Mouse (Mus musculus) forebrain, embryonic 12.5 days (tissue): ENCODE data around the gene Tchp. TPM values are rescaled to one million over a fixed set of nuclear protein-coding genes. Genes with fewer than 3 reads are reported as not detected.

Experiments
- ATAC-seq: fragments of 200-750 bp; cut with Nextera tagmentation; 2 replicates; pipeline ENCODE4 v1.8.0; 2017; ENCODE audit warnings: moderate TSS enrichment; ENCODE audit not compliant: low FRiP score
- H3K27ac ChIP-seq: fragments of 300-500 bp; sonication (generic); 2 replicates; pipeline ENCODE4 v1.5.1; 2016; ENCODE audit warnings: mild to moderate bottlenecking
- H3K27me3 ChIP-seq: fragments of 300-500 bp; sonication (generic); 2 replicates; pipeline ENCODE4 v1.6.1; 2016; ENCODE audit warnings: mild to moderate bottlenecking
- H3K36me3 ChIP-seq: fragments of 300-500 bp; sonication (generic); replicated peaks from 2 replicates; pipeline ENCODE4 v1.6.1; 2016; ENCODE audit warnings: mild to moderate bottlenecking
- H3K4me1 ChIP-seq: fragments of 300-500 bp; sonication (generic); 2 replicates; pipeline ENCODE4 v1.6.1; 2016
- H3K4me2 ChIP-seq: fragments of 300-500 bp; sonication (generic); 2 replicates; pipeline ENCODE4 v1.6.1; 2016; ENCODE audit warnings: mild to moderate bottlenecking, moderate library complexity
- H3K4me3 ChIP-seq: fragments of 300-500 bp; sonication (generic); replicated peaks from 2 replicates; pipeline ENCODE4 v1.5.1; 2016; ENCODE audit warnings: mild to moderate bottlenecking
- H3K9ac ChIP-seq: fragments of 300-500 bp; sonication (generic); 2 replicates; pipeline ENCODE4 v1.6.1; 2016; ENCODE audit warnings: mild to moderate bottlenecking
- H3K9me3 ChIP-seq: fragments of 300-500 bp; sonication (generic); 2 replicates; pipeline ENCODE4 v1.6.1; 2016
- WGBS: fragments of 180-500 bp; shearing (Covaris S2); methylation state at CpG from one replicate; pipeline ENCODE4 v1.1.7; 2016; 5-methylcytosine and 5-hydroxymethylcytosine counted together
- microRNA-seq: library from miRNA; unstranded; fragments of <30 nt; microRNA quantifications from one replicate; pipeline ENCODE4, GENCODE M21; 2017
- polyA plus RNA-seq: library from polyadenylated mRNA; unstranded; fragments of >200 nt; fragmentation: Nextera tagmentation; extraction: Ambion mirVana; gene quantifications from 2 replicates; pipeline ENCODE4 v1.2.1, GENCODE M21; 2016

The Tchp gene
- polyA plus RNA-seq, 1 experiment from 2014 or later, result 24.6 TPM

DNA sequence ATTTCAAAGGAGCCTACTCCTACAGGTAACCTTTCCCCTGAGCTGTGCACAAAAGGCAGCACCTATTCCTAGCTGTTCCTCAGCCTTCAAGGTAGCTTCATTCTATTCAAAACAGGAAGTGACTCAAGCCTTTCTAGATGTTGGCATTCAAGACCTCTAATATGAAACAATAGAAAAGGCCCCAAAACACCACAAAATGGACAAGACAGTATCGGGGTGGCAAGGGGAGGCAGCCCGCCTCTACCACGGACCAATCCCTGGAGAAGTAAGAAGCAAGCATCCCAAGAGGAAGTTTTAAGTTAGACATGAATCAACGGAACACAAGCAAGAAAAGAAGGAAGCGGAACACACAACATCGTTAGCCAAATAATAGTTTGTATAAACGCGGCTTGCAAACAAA lies 64.2 kb downstream of the Tchp start:
- H3K27ac ChIP-seq, result no peak overlapping the region
- H3K4me2 ChIP-seq, result peak overlapping the region; percentile 87
- no peaks in the 10 kb centered on the region for H3K36me3 ChIP-seq
- no peak for ATAC-seq
- 64% methylated on average over 8 of the region's 8 CpGs for WGBS
- peak overlapping the region; percentile 99; the same call in 1 of the 2 replicates for H3K4me3 ChIP-seq
- peak overlapping the region; percentile 98 for H3K9ac ChIP-seq
- H3K9me3 ChIP-seq, result no peaks in the 10 kb centered on the region
- peaks cover 34% of the 10 kb centered on the region for H3K4me1 ChIP-seq
- no peaks in the 10 kb centered on the region for H3K27me3 ChIP-seq

Small RNAs within 50 kb of the gene (microRNA-seq; reads per million reads assigned to microRNA genes)
- not detected for gene Mir7028

Other genes with a start within 250 kb of the Tchp start
- 6.9 and 10.2 TPM in 2 replicates for gene Fam222a, start 139.7 kb upstream of the Tchp start, polyA plus RNA-seq
- gene Trpv4, start 49.3 kb upstream of the Tchp start, polyA plus RNA-seq, result 0.67 and 0.69 TPM in 2 replicates
- gene Gltp, start 16.8 kb upstream of the Tchp start, polyA plus RNA-seq, result 66.2 and 73.5 TPM in 2 replicates
- gene Ankrd13a, start 66.9 kb downstream of the Tchp start, polyA plus RNA-seq, result 60.4 and 61.1 TPM in 2 replicates
- 43.0 and 50.4 TPM in 2 replicates for gene Git2, start 67.8 kb downstream of the Tchp start, polyA plus RNA-seq
- 160 and 163 TPM in 2 replicates for gene 1500011B03Rik, start 115.7 kb downstream of the Tchp start, polyA plus RNA-seq
- not detected in 2 replicates for gene 4930519G04Rik, start 145.9 kb downstream of the Tchp start, polyA plus RNA-seq
- gene Gm9936, start 150.9 kb downstream of the Tchp start, polyA plus RNA-seq, result 0.54 and 0.61 TPM in 2 replicates
- 1.9 and 2.4 TPM in 2 replicates for gene Oasl2, start 189.2 kb downstream of the Tchp start, polyA plus RNA-seq
- gene Oasl1, start 215.5 kb downstream of the Tchp start, polyA plus RNA-seq, result 0.26 TPM in 1 of 2 replicates, not detected in the other
- gene 2210016L21Rik, start 234.4 kb downstream of the Tchp start, polyA plus RNA-seq, result 57.9 and 61.0 TPM in 2 replicates